In genomic region chr4:54587197-54587596, GRCm38 (mm10) we compare ENCODE assay signal across 10 mouse cellular contexts.
A peak's percentile ranks its signal among the peaks of the same experiment; 100 is the strongest.
DNase-seq lines count a peak whose midpoint lies in the region; ATAC-seq and TF ChIP-seq lines count a peak whose summit lies in the region.
"Had no signal": no experiment of that assay in that cellular context is flagged by ENCODE, and none has a peak within 500 bp of the region (broad histone marks: within the 10 kb centered on the region; RNA-seq: fewer than 3 reads in every experiment).

No protein-coding gene starts in this region.

- peak; percentile 69; the same call in 1 of the 2 replicates for ATAC-seq in hindbrain, embryonic 15.5 days (ENCODE audit: low FRiP score, low read depth)
- no peak for ATAC-seq in hindbrain, embryonic 11.5 days (ENCODE audit: low FRiP score)
- ATAC-seq in limb, embryonic 12.5 days (ENCODE audit: insufficient number of reproducible peaks, insufficient read depth, low FRiP score, low TSS enrichment, low read depth) = no peak

- H3K4me1 ChIP-seq in hindbrain, embryonic 15.5 days (replicated peaks) = no peaks in the 10 kb centered on the region
- no peaks in the 10 kb centered on the region for H3K4me1 ChIP-seq in hindbrain, embryonic 11.5 days (replicated peaks; ENCODE audit: control insufficient read depth, insufficient read depth, low read length)
- H3K4me1 ChIP-seq in cerebellum, adult 2 months (ENCODE audit: control insufficient read depth, insufficient read depth, low read length) = peaks cover 4% of the 10 kb centered on the region; the same call in 1 of the 2 replicates
- H3K4me1 ChIP-seq in limb, embryonic 12.5 days (replicated peaks) = peaks cover 6% of the 10 kb centered on the region
- H3K4me1 ChIP-seq in kidney, adult 2 months (ENCODE audit: control insufficient read depth, insufficient read depth, low read length) = no peaks in the 10 kb centered on the region
- H3K4me1 ChIP-seq: embryonic facial prominence, embryonic 13.5 days; neural tube, embryonic 13.5 days had no signal

- no peak for DNase-seq in hindbrain, embryonic 11.5 days (ENCODE audit: low spot score)
- peak; percentile 11 to 37 for DNase-seq in cerebellum, adult 2 months
- peak; percentile 30 to 43 for DNase-seq in cerebellum, postnatal 25 days
- no peak for DNase-seq in kidney, adult 2 months
- no peak for DNase-seq in thymus, adult 18-20 months

- WGBS in hindbrain, embryonic 15.5 days = 65% methylated on average over 6 of the region's 6 CpGs
- WGBS in hindbrain, embryonic 11.5 days = 78% methylated on average over 6 of the region's 6 CpGs
- 12% methylated on average over 6 of the region's 6 CpGs for WGBS in cerebellum, adult 2 months
- WGBS in limb, embryonic 12.5 days = 57% methylated on average over 6 of the region's 6 CpGs
- WGBS in kidney, adult 2 months = 82% methylated on average over 6 of the region's 6 CpGs

- no peak for TF ChIP-seq POLR2A in cerebellum, adult 2 months (IDR thresholded peaks at IDR 0.05; ENCODE audit: borderline replicate concordance, insufficient read depth, low read length)
- no peak for TF ChIP-seq POLR2A in kidney, adult 2 months (IDR thresholded peaks at IDR 0.05; ENCODE audit: low read depth, low read length)

- H3K27me3 ChIP-seq in hindbrain, embryonic 15.5 days = no peaks in the 10 kb centered on the region
- H3K27me3 ChIP-seq in hindbrain, embryonic 11.5 days (ENCODE audit: control insufficient read depth, insufficient read depth, low read length) = no peaks in the 10 kb centered on the region
- no peaks in the 10 kb centered on the region for H3K27me3 ChIP-seq in cerebellum, adult 2 months (ENCODE audit: control insufficient read depth, insufficient read depth, low read length)
- no peaks in the 10 kb centered on the region for H3K27me3 ChIP-seq in limb, embryonic 12.5 days
- H3K27me3 ChIP-seq in kidney, adult 2 months (replicated peaks; ENCODE audit: control insufficient read depth, insufficient read depth, low read length) = no peaks in the 10 kb centered on the region
- H3K27me3 ChIP-seq: embryonic facial prominence, embryonic 13.5 days; neural tube, embryonic 13.5 days had no signal

- H3K9me3 ChIP-seq in hindbrain, embryonic 15.5 days = no peaks in the 10 kb centered on the region
- no peaks in the 10 kb centered on the region for H3K9me3 ChIP-seq in hindbrain, embryonic 11.5 days (ENCODE audit: control insufficient read depth, low read length)
- no peaks in the 10 kb centered on the region for H3K9me3 ChIP-seq in limb, embryonic 12.5 days
- H3K9me3 ChIP-seq: embryonic facial prominence, embryonic 13.5 days; neural tube, embryonic 13.5 days had no signal

- H3K27ac ChIP-seq in hindbrain, embryonic 15.5 days (replicated peaks) = no peak overlapping the region
- H3K27ac ChIP-seq in hindbrain, embryonic 11.5 days (ENCODE audit: low read depth, low read length) = no peak overlapping the region
- no peak overlapping the region for H3K27ac ChIP-seq in cerebellum, adult 2 months (ENCODE audit: insufficient read depth, low read length)
- H3K27ac ChIP-seq in limb, embryonic 12.5 days = 0 out of 2 replicates have a peak overlapping the region, but pooled peaks have one; percentile 35
- no peak overlapping the region for H3K27ac ChIP-seq in kidney, adult 2 months (ENCODE audit: insufficient read depth, low read depth, low read length)
- H3K27ac ChIP-seq: embryonic facial prominence, embryonic 13.5 days; heart, adult 2 months; neural tube, embryonic 13.5 days had no signal

- no peaks in the 10 kb centered on the region for H3K36me3 ChIP-seq in hindbrain, embryonic 15.5 days
- no peaks in the 10 kb centered on the region for H3K36me3 ChIP-seq in hindbrain, embryonic 11.5 days (ENCODE audit: control insufficient read depth, insufficient read depth, low read length)
- H3K36me3 ChIP-seq in limb, embryonic 12.5 days = no peaks in the 10 kb centered on the region
- no peaks in the 10 kb centered on the region for H3K36me3 ChIP-seq in kidney, adult 2 months (ENCODE audit: control insufficient read depth, insufficient read depth, low read length)
- H3K36me3 ChIP-seq: embryonic facial prominence, embryonic 13.5 days; neural tube, embryonic 13.5 days had no signal

- H3K9ac ChIP-seq in hindbrain, embryonic 15.5 days = no peak overlapping the region
- no peak overlapping the region for H3K9ac ChIP-seq in hindbrain, embryonic 11.5 days (ENCODE audit: low read depth, low read length)
- H3K9ac ChIP-seq in limb, embryonic 12.5 days (replicated peaks) = no peak overlapping the region
- H3K9ac ChIP-seq: embryonic facial prominence, embryonic 13.5 days; neural tube, embryonic 13.5 days had no signal

- TF ChIP-seq CTCF in cerebellum, adult 2 months (IDR thresholded peaks at IDR 0.05; ENCODE audit: borderline replicate concordance, insufficient read depth, low read depth, low read length) = no peak
- no peak for TF ChIP-seq CTCF in kidney, adult 2 months (conservative IDR thresholded peaks at IDR 0.05; ENCODE audit: insufficient read depth, insufficient read length, low read depth, low read length)

- H3K4me2 ChIP-seq in hindbrain, embryonic 15.5 days = no peak overlapping the region
- H3K4me2 ChIP-seq in hindbrain, embryonic 11.5 days (replicated peaks; ENCODE audit: low read depth, low read length) = no peak overlapping the region
- H3K4me2 ChIP-seq in limb, embryonic 12.5 days = no peak overlapping the region
- H3K4me2 ChIP-seq: embryonic facial prominence, embryonic 13.5 days; neural tube, embryonic 13.5 days had no signal

- H3K4me3 ChIP-seq in hindbrain, embryonic 15.5 days = no peak overlapping the region
- no peak overlapping the region for H3K4me3 ChIP-seq in hindbrain, embryonic 11.5 days (ENCODE audit: low read depth, low read length)
- no peak overlapping the region for H3K4me3 ChIP-seq in cerebellum, adult 2 months (replicated peaks; ENCODE audit: insufficient read depth, low read depth, low read length)
- H3K4me3 ChIP-seq in limb, embryonic 12.5 days (replicated peaks) = no peak overlapping the region
- H3K4me3 ChIP-seq in kidney, adult 2 months (ENCODE audit: insufficient read depth, low read depth, low read length) = no peak overlapping the region
- H3K4me3 ChIP-seq: embryonic facial prominence, embryonic 13.5 days; heart, adult 2 months; neural tube, embryonic 13.5 days had no signal

Comparison
In these comparisons a context has a peak if more than half of its experiments do, and no peak if none do; other contexts are left out.
1. DNase-seq: peak in cerebellum, adult 2 months (2 of 2) and cerebellum, postnatal 25 days (2 of 2); none in hindbrain, embryonic 11.5 days (single experiment), kidney, adult 2 months (single experiment) and thymus, adult 18-20 months (0 of 2).